Mouse (Mus musculus) ovary, postnatal 10 days (tissue): ENCODE measurements around the gene Orai2.
"Not testable (repeated sequence)": the region's sequence is repeated elsewhere in the genome, so short reads cannot be mapped to it uniquely, and the experiment has no call there.

Experiments
- DNase-seq: peaks from one replicate; pipeline ENCODE4 v3.0.0; 2022; ENCODE audit warnings: low spot score

The Orai2 gene

GRCm38 (mm10) chr5:136172939-136173338 lies 2.4 kb upstream of the Orai2 start:
- no peak for DNase-seq

- no peak for DNase-seq
Observed at GRCm38 (mm10) chr5:136171363-136172341, 1.1 kb upstream of the Orai2 start.

GRCm38 (mm10) chr5:136169626-136170511 lies 644 bp downstream of the Orai2 start:
- no peak for DNase-seq

DNA sequence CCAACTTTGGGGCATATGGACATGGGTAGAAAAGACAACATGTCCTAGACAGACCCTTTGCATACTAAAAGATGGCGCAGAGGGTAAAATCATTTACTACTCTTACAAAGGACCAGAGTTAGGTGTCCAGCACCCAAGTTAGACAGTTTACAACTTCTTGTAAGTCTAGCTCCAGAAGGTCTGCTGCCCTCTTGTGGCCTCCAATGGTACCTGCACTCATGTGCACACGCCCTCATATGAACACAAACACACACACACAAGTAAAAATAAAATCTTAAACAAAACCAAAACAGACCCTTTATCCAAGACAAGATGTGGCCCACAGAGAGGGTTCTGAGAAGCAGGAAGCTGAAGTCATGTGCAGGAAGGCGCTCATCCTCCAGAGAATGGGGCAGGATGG lies 2.4 kb downstream of the Orai2 start:
- DNase-seq = no peak

GRCm38 (mm10) chr5:136167296-136167695 lies 3.2 kb downstream of the Orai2 start:
- no peak for DNase-seq

DNA sequence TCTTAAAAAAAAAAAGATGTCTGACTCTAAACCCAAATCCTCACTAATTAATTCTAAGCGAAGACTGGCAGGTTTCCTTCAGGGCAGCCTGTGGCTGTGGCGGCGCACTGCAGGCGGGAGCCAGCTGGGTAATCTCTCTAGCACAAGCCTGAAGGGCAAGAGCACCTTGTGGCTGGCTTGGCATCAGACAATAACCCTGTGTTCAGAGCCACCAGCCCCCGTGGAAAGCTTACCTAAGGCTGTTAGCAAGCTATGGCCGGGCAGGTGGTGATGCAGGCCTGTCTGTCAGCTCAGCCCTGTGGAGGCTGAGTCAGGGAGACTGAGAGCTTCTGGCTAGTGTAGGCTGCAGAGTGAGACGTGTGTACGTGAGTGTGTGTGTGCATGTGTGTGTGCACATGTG lies 5.3 kb downstream of the Orai2 start:
- no peak for DNase-seq

GRCm38 (mm10) chr5:136163807-136164474 lies 6.6 kb downstream of the Orai2 start:
- no peak for DNase-seq

- DNase-seq = not testable (repeated sequence)
Observed at GRCm38 (mm10) chr5:136160084-136160483, 10.4 kb downstream of the Orai2 start.

DNA sequence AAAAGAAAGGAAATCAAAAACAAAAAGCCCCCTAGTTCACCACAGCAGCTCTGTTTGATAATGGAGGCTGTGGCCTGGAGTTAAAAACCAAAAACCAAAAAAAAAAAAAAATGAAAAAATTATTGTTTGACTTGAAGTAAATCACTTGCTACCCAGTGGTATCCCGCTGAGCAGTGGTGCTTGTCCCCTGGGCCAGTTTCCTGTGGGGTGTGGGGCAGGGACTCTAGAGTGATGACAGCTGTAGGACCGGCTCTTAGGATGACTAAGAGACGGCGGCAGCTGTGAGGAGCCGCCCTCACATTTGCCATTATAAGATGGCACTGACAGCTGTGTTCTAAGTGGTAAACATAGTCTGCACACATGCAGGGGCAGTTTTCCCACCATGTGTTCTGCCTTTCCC lies 15.1 kb downstream of the Orai2 start:
- no peak for DNase-seq

- DNase-seq = no peak
Observed at GRCm38 (mm10) chr5:136152365-136152764, 18.1 kb downstream of the Orai2 start.

DNA sequence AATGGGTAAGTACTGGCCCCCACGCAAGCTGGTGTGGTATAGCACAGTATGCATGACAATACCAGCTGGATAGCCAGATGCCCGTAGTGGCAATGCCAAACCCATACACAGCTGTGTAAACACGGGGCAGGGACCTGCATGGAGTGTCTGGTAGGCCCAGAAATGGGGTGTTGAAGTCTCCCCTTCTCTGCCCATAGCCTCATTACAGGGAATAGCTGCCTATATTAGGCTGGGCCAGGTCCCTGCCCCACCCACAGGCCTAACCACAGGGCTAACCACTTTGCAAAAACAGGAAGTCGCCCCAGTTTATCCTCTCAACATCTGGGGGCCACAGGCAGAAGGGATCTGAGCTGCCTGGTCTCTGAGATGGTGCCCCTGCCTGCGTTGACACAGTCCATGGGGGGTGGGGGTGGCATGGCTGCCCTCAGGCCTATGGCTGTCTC lies 21.4 kb downstream of the Orai2 start:
- DNase-seq = not testable (repeated sequence)

GRCm38 (mm10) chr5:136147704-136148103 lies 22.8 kb downstream of the Orai2 start:
- DNase-seq = no peak

DNA sequence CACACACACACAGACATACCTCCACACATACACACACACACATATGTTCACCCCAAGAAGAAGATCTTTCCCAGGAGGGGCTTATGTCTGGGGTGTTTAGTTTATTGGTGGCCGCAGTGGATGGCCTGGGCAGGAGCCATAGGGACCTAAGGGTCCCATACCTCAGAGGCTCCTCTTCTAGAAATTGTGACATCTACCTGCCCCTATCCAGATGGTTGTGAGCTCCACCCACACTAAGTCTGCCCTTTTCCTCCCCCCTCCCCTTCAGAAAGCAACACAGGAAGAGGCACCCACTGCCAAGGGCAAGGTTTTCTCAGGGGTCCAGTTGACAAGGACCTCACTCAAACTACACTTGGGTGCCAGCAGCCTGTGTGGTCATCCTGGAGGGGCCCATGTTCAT lies 23.6 kb downstream of the Orai2 start:
- DNase-seq = no peak

GRCm38 (mm10) chr5:136144606-136145430 lies 25.7 kb downstream of the Orai2 start:
- DNase-seq = no peak

GRCm38 (mm10) chr5:136143161-136143755 lies 27.3 kb downstream of the Orai2 start:
- no peak for DNase-seq

DNA sequence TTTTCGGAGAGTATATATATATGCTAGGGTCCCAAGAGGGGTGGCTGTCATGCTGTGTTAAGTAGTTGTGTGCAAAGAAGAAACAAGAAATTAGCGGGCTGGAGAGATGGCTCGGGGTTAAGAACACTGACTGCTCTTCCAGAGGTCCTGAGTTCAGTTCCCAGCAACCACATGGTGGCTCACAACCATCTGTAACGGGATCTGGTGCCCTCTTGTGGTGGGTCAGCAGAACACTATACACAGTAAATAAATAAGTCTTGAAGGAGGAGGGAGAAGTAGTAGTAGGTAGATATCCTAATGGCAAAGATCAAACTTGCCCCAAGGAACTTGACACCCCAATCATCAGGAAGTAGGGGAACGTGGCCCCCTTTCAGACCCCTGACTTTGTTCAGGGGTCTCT lies 27.8 kb downstream of the Orai2 start:
- DNase-seq = no peak

DNA sequence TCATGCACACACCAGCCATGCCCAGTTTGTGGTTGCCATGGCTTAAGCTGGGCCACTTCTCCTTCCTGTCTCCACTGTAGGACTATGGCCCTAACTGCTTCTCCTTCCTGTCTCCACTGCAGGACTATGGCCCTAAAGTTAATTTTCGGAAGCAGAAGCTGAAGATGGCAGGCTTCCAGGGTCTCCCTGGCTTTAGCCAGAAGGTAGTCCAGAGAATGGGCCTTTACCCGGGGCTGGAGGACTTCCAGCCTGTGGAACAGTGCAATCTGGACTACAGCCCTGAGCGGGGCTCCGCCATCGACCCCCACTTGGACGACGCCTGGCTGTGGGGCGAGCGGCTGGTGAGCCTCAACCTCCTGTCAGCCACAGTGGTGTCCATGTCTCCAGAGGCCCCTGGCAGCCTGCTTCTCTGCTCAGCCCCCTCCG lies 30.4 kb downstream of the Orai2 start:
- DNase-seq = no peak

GRCm38 (mm10) chr5:136139393-136139792 lies 31.1 kb downstream of the Orai2 start:
- DNase-seq = no peak

GRCm38 (mm10) chr5:136137658-136138274 lies 32.7 kb downstream of the Orai2 start:
- no peak for DNase-seq

- no peak for DNase-seq
Observed at GRCm38 (mm10) chr5:136136292-136136990, 34.1 kb downstream of the Orai2 start.
